Mouse (Mus musculus) adrenal gland, postnatal 25 days (tissue): Measurements from ENCODE around the gene Cntnap4. TPM values are rescaled to one million over a fixed set of nuclear protein-coding genes. Genes with fewer than 3 reads are reported as not detected.
"Not testable (repeated sequence)": the region's sequence is repeated elsewhere in the genome, so short reads cannot be mapped to it uniquely, and the experiment has no call there.

Source experiments
- DNase-seq: peaks from one replicate; pipeline ENCODE4 v3.0.0; 2021; ENCODE audit warnings: mixed read lengths
- total RNA-seq: library from RNA; stranded (reverse); gene quantifications from 2 replicates; pipeline ENCODE4 v1.2.3, GENCODE M21; 2021

Gene Cntnap4
- total RNA-seq, 1 experiment from 2014 or later, result not detected

DNA sequence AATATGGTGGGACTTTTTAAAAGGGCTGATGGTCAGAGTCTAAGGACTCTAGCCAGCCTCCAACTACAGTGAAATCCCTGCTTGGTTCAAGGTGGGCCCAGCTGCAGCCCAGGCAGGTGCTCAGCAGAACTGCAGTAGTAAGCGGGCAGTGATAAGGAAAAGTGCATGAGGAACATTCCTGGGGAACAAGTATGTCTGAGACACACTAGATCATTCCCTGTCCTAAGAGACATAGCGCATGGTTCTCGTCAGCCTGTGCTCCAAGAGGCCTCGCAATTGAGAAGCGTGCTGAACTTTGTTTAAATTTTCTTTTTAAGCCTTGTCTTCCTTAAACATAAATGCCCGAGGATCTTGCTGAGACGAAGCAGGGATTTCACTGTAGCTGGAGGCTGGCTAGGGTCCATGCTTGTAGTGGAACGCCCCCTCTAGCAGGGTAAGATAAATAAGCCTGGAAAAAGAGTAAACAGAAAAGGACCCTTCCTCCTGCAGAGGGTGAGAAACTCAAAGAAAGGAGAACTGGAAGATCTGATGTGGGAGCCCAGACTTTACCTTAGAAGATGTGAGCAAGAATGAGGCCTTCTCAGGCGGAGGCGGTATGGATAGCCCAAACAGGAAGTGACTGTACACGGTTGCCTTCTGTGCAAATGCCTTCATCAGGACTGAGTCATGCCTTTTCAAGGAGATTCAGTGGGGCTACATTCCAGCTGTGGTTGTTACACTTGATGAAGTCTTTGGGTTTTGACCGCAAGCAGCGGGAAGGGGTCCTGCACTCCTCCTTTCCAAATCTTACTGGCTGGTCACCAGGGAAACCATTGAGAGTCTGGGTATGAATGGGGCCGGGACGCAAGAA is 161.0 kb downstream of the Cntnap4 start:
- no peak for DNase-seq

- peak; percentile 1 for DNase-seq
These were observed 165.7 kb downstream of the Cntnap4 start for GRCm38 (mm10) chr8:112735575-112735974.

DNA sequence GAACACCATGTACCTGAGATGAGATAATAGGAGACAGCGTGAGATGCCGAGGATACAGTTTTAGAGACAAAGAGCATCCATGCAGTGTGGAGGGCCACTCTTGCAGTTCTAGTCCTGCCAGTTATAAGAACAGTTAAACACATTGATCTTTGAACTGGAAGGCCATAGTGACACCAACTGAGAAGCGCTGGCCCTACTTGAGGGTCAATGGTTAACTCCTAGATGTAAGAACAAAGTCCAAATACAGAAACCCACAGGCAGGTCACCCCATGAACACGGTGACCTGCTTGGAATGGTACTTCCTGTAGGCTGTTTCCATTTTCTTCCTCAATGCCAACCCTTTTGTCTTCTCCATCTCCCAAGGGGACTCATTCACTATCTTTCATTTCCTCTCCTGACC is 173.5 kb downstream of the Cntnap4 start:
- no peak for DNase-seq

GRCm38 (mm10) chr8:112747296-112747695 is 177.5 kb downstream of the Cntnap4 start:
- no peak for DNase-seq

GRCm38 (mm10) chr8:112755171-112755570 is 185.3 kb downstream of the Cntnap4 start:
- DNase-seq, result no peak

DNA sequence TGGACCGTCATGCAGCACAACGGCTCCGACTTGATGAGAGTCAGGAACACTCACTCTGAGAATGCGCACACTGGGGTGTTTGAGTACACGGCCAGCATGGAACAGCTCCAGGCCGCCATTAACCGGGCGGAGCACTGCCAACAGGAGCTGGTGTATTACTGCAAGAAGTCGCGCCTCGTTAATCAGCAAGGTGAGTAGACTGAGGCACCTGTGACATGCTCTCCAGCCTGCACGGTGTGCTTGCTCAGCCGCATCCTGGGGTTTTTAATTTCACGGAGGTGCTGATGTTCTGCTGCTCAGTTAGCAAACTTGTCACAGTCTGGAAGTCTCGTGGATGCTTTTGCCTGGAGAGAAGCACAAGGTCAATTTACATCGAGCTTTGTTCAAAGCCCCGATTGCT is 233.2 kb downstream of the Cntnap4 start:
- no peak for DNase-seq

- no peak for DNase-seq
These were observed 239.5 kb downstream of the Cntnap4 start for GRCm38 (mm10) chr8:112809382-112809781.

DNA sequence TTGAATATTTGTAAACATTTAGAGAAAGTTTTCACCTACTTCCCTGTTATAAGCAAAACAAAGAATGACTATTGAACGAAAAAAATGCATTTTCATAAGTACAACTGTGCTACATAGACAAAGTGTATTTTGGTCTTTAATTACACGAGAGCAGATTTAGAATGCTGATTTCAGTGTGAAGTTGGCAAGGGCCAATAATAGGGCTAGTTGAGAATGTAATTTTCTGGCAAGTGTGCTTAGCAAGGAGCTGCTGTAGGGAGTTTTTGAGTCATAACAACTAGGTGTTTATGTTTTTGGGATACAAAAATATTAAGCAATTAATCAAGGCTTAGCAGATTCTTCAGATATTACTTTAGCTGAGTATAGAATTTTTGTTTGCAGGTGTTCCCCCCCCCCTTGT is 271.2 kb downstream of the Cntnap4 start:
- no peak for DNase-seq

GRCm38 (mm10) chr8:112849541-112849940 is 279.7 kb downstream of the Cntnap4 start:
- not testable (repeated sequence) for DNase-seq

DNA sequence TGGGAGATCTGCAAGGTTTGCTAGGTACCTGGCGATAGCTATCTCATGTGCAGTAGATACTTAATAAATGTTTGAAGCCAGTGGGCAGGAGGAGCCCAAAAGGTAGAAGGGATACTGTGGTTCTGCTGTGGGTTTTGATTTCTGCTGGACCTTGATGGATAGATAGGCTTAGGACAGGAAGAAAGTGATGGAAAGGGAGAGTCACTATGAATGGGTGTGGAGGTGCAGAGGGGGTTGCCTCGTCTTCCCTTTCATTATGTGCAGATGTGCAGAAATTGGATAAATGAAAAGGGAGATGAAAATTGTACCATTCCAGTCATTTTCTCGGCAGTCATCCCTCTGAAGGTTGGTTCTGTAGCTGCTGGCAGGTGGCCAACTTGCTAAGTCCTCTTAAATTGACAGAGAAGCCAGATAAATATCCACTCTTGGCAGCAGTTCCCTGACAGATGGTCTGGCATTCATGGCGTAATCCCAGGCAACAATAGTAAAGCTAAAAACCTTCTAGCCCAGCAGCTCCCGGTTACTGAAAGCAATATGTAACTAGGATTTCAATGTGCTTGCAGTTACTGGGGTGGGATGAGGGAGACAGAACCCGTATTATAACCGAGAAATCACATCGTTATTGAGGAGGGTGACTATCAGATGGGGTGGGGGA is 336.7 kb downstream of the Cntnap4 start:
- peak; percentile 62 for DNase-seq

GRCm38 (mm10) chr8:112909527-112909926 is 339.7 kb downstream of the Cntnap4 start:
- DNase-seq, result peak; percentile 4

GRCm38 (mm10) chr8:112911422-112911821 is 341.6 kb downstream of the Cntnap4 start:
- DNase-seq, result no peak

DNA sequence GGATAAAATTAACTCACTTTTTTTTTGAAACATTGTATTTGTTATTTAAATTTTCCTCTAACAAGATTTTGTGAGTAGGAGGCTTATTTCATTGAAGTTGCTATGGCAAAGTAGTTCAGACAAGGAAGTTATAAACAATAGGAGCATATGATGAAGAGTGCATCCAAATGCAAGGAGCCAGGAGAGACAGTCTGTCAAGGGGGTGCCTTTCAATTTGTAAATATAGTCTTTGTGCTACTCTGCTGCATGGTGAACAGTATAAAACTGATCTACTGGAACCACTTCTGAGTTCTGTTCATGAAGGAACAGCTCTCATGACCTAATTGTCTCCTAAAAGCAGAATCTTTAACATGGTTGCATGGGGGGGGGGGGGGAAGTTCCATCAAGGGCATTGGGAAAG is 352.3 kb downstream of the Cntnap4 start:
- DNase-seq, result no peak

- DNase-seq, result no peak
These were observed 352.9 kb downstream of the Cntnap4 start for GRCm38 (mm10) chr8:112922789-112923188.
